Mouse (Mus musculus) stomach, postnatal 0 days (tissue): ENCODE results near the gene Gm21973.

Experiments used
- CTCF ChIP-seq: IDR thresholded peaks from 2 replicates; pipeline ENCODE4 v1.5.1; 2016; ENCODE audit warnings: antibody characterized with exemption, low read depth, mild to moderate bottlenecking, moderate library complexity
- EP300 ChIP-seq: optimal IDR thresholded peaks from 2 replicates; pipeline ENCODE3; 2016; ENCODE audit warnings: antibody characterized with exemption

DNA sequence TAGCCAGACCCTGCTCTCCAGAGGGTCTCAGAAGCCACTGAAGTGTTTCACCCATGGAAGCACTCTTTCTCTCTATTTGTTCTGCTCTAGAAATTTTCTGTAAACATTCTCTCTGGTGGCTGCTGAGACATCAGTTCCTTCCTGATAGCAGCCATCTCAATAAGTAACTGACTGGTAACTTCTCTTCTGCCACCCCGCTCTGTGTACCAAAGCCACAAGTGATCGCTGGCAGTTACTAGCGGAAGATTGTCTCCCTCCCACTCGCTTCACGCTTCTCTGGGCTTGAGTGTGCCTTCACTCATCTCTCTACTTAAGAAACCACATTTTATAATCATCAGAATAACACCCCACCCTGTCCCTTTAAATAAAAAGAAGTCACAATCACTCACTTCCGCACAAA is 21.9 kb downstream of the Gm21973 start:
- no peak for TF ChIP-seq CTCF
- TF ChIP-seq EP300 = no peak
